Mouse (Mus musculus) erythroblast, embryonic 14.5 days (primary cell): ENCODE data around the gene Ankrd28.

Experiments used
- GATA1 ChIP-seq: IDR thresholded peaks from 2 replicates; pipeline ENCODE4 v1.6.1; 2012; ENCODE audit warnings: low read length, inconsistent platforms, mixed read lengths
- TAL1 ChIP-seq: IDR thresholded peaks from 3 replicates; pipeline ENCODE4 v1.6.1; 2012; ENCODE audit warnings: low read length, inconsistent platforms, mixed read lengths

DNA sequence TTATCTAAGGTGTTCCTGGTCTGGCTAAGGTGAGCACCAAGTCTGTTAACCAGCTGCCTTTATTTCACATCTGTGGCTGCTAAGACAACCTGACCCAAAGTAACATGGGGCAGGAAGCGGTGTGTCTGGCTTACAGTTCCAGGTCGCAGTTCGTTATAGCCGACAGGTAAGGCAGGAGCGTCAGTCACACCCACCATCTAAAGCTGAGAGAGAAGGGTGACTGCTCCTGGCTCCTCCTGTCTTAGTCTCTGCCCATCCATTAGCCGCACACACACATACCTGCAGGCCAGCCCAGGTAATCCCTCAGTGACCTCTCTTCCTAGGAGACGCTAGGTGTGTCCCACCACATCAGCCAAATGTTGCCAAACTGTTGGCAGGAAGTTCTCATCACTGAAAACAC is 174.1 kb downstream of the Ankrd28 start:
- TF ChIP-seq TAL1, result no peak
- TF ChIP-seq GATA1, result no peak
